In the genomic region with DNA sequence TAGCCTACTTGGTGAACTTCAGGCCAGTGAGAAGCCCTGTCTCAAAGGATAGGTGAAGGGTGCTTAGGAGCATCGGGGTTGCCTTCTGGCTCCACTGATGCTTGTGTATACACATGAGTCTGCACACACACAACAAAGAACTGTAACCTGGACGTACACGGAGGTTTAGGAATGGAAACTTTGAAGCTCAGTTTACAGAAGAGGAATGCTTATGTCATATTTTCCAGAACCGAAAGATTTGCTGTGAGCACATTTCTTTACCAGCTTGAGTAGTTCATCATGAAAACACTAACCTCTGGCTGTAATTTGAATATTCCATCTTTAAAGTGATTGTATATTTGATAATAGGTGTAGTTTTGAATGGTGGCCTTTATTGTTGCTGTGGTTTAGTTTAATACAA, we compare ENCODE assay signal across 19 mouse cellular contexts.
"Had no signal": no experiment of that assay in that cellular context is flagged by ENCODE, and none has a peak within 500 bp of the region (broad histone marks: within the 10 kb centered on the region; RNA-seq: fewer than 3 reads in every experiment).

No protein-coding gene starts in this region.

- H3K9ac ChIP-seq: lung, embryonic 14.5 days; midbrain, embryonic 12.5 days; neural tube, embryonic 13.5 days; neural tube, embryonic 15.5 days had no signal

- ATAC-seq: midbrain, embryonic 16.5 days had no signal

- H3K4me2 ChIP-seq: lung, embryonic 14.5 days; midbrain, embryonic 12.5 days; neural tube, embryonic 13.5 days; neural tube, embryonic 15.5 days had no signal

- DNase-seq: lung, adult 18-20 months; lung, embryonic 14.5 days; lung, postnatal 10 days; lung, postnatal 4 days; midbrain, embryonic 14.5 days; retina, postnatal 1 day; right cerebral cortex, adult 18-20 months; right cerebral cortex, postnatal 25 days; right cerebral cortex, postnatal 4 days; spleen, adult 18-20 months; thymus, adult 18-20 months; thymus, postnatal 14 days; thymus, postnatal 36 days had no signal

- H3K4me3 ChIP-seq: midbrain, embryonic 10.5 days; midbrain, embryonic 12.5 days; myocyte; neural tube, embryonic 13.5 days; neural tube, embryonic 15.5 days had no signal

- H3K27me3 ChIP-seq: midbrain, embryonic 12.5 days; neural tube, embryonic 13.5 days; neural tube, embryonic 15.5 days had no signal

- H3K9me3 ChIP-seq: midbrain, embryonic 10.5 days; midbrain, embryonic 12.5 days; neural tube, embryonic 13.5 days; neural tube, embryonic 15.5 days had no signal

- H3K4me1 ChIP-seq: midbrain, embryonic 10.5 days; midbrain, embryonic 12.5 days; neural tube, embryonic 13.5 days; neural tube, embryonic 15.5 days had no signal

- H3K27ac ChIP-seq: midbrain, embryonic 10.5 days; midbrain, embryonic 12.5 days; neural tube, embryonic 13.5 days; neural tube, embryonic 15.5 days had no signal
